Mouse (Mus musculus) cerebellum, adult 2 months (tissue): ENCODE measurements around the gene Ttll7.

Experiments used
- CTCF ChIP-seq: fragments of 200-500 bp; IDR thresholded peaks from 2 replicates; pipeline ENCODE4 v1.5.1; 2011; ENCODE audit warnings: low read depth, mild to moderate bottlenecking, control low read depth, low read length, moderate library complexity, borderline replicate concordance; ENCODE audit not compliant: insufficient read depth
- POLR2A ChIP-seq: fragments of 200-500 bp; IDR thresholded peaks from 2 replicates; pipeline ENCODE4 v1.6.1; 2011; ENCODE audit warnings: low read length, control low read depth, borderline replicate concordance; ENCODE audit not compliant: insufficient read depth

GRCm38 (mm10) chr3:146875929-146876328, 23.8 kb downstream of the Ttll7 start:
- TF ChIP-seq POLR2A: no peak
- no peak for TF ChIP-seq CTCF
